Mouse (Mus musculus): ENCODE measurements at regions not wholly inside any gene's neighbourhood (a gene's known extent, or its start where the extent isn't known, plus 50 kb on each side); places are given as distances from the start of the nearest gene placed in this dataset.

DNA sequence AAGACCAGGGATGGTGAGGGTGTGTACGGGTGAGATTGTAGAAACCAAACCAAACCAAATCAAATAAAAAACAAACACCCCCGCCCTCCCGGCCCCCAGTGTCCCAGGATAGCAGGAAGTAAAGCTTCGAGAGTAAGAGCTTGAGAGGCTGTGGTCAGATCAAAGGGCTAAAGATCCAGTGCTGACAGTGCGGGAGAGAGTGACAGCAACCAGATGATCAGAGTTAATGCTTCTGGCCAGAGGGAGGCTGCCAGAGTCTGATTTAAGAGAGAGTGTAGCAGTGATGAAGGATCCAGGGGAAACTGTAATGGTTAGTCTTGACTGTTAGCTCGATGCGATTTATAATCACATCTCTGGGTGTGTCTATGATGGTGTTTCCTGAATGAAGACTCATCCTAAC lies 467.3 kb downstream of the Tcerg1l start:
- H3K36me3 ChIP-seq (replicated peaks; ENCODE audit: control insufficient read depth, insufficient read depth, low read depth, low read length), result no peaks in the 10 kb centered on the region
- no peak overlapping the region for H3K4me3 ChIP-seq (ENCODE audit: low read depth, low read length)
- H3K27me3 ChIP-seq (ENCODE audit: control insufficient read depth, insufficient read depth, low read length), result no peaks in the 10 kb centered on the region
- no peak overlapping the region for H3K9ac ChIP-seq (replicated peaks; ENCODE audit: low read length)
- H3K4me2 ChIP-seq (ENCODE audit: low read depth, low read length), result no peak overlapping the region
- no peak overlapping the region for H3K27ac ChIP-seq (replicated peaks; ENCODE audit: low read depth, low read length)
- ATAC-seq (replicated peaks; ENCODE audit: insufficient number of reproducible peaks, low FRiP score, low TSS enrichment, low read depth) (no peak), DNase-seq (ENCODE audit: low spot score) (peak; percentile 5)
- H3K4me1 ChIP-seq (ENCODE audit: control insufficient read depth, insufficient read depth, low read length), result no peaks in the 10 kb centered on the region
- WGBS, result 45% methylated on average over 7 of the region's 7 CpGs
- no peaks in the 10 kb centered on the region for H3K9me3 ChIP-seq (replicated peaks; ENCODE audit: control insufficient read depth, low read length)

DNA sequence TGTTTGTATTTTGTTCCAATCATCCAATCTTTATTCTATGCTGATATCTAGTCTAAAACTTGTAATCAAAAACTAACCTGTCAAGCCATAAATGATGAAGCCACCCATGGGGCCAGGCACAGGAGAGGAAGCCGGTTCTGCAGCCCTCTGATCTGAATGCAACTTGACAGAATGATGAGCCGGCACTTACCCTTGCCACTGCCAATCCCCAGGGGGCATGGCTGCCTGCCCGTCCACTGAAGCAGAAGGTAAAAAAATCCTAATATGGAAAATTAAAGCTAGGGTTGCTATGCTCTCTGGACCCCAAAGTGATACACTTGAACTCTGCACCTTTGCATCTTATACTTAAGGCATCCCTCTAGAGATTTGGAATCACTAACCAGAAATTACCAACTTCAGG lies 461.6 kb downstream of the Tcerg1l start:
- Histone ChIP-seq H3K4me2 (ENCODE audit: low read depth, low read length) (no peak overlapping the region), H3K9me3 (replicated peaks; ENCODE audit: control insufficient read depth, low read length) (no peaks in the 10 kb centered on the region), H3K9ac (replicated peaks; ENCODE audit: low read length) (no peak overlapping the region), H3K4me1 (ENCODE audit: control insufficient read depth, insufficient read depth, low read length) (no peaks in the 10 kb centered on the region), H3K36me3 (replicated peaks; ENCODE audit: control insufficient read depth, insufficient read depth, low read depth, low read length) (no peaks in the 10 kb centered on the region), H3K4me3 (ENCODE audit: low read depth, low read length) (no peak overlapping the region), H3K27me3 (ENCODE audit: control insufficient read depth, insufficient read depth, low read length) (no peaks in the 10 kb centered on the region), H3K27ac (replicated peaks; ENCODE audit: low read depth, low read length) (no peak overlapping the region)
- ATAC-seq (replicated peaks; ENCODE audit: insufficient number of reproducible peaks, low FRiP score, low TSS enrichment, low read depth) (no peak), DNase-seq (ENCODE audit: low spot score) (no peak)
- WGBS, result 42% methylated on average over 3 of the region's 3 CpGs

DNA sequence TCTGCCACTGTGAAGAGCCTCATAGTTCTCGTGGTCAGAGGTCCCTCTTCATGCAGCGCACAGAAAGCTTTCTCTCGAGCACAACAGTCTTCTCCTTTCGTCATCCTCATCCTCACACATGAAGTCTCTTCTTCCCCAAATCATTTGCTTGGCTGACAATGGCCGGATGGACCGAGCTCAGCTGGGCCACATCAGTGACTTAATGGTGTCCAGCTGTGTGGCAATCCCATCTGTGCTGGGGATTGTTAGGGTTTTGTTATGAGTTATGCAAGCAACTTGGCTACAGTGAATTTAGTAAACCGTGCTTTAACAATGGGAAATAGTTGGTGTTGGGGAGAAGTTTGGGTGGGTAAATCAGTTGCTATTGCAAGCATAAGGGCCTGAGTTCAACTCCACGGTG lies 458.4 kb downstream of the Tcerg1l start:
- no peak overlapping the region for H3K4me3 ChIP-seq (ENCODE audit: low read depth, low read length)
- DNase-seq (ENCODE audit: low spot score) (no peak), ATAC-seq (replicated peaks; ENCODE audit: insufficient number of reproducible peaks, low FRiP score, low TSS enrichment, low read depth) (no peak)
- H3K27me3 ChIP-seq (ENCODE audit: control insufficient read depth, insufficient read depth, low read length), result no peaks in the 10 kb centered on the region
- H3K9ac ChIP-seq (replicated peaks; ENCODE audit: low read length), result no peak overlapping the region
- no peak overlapping the region for H3K27ac ChIP-seq (replicated peaks; ENCODE audit: low read depth, low read length)
- no peaks in the 10 kb centered on the region for H3K36me3 ChIP-seq (replicated peaks; ENCODE audit: control insufficient read depth, insufficient read depth, low read depth, low read length)
- 66% methylated on average over 8 of the region's 8 CpGs for WGBS
- H3K9me3 ChIP-seq (replicated peaks; ENCODE audit: control insufficient read depth, low read length), result no peaks in the 10 kb centered on the region
- H3K4me2 ChIP-seq (ENCODE audit: low read depth, low read length), result no peak overlapping the region
- H3K4me1 ChIP-seq (ENCODE audit: control insufficient read depth, insufficient read depth, low read length), result no peaks in the 10 kb centered on the region

DNA sequence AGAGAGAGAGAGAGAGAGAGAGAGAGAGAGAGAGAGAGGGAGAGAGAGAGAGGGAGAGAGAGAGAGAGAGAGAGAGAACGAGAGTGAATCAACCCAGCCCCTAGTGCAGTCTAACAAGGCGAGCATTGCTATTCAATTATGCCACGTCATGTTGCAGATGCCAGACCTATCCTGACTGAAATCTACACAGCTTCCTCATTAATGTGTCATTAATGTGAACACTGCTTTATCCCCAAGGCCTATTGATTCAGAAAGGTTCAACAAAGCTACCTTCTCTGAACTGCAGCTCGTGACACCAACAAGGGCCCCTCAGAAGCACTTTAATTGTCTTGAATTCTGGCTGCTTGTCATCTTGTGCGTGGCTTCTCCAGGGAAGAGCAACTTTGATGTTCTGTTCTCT lies 457.4 kb downstream of the Tcerg1l start:
- Histone ChIP-seq H3K36me3 (replicated peaks; ENCODE audit: control insufficient read depth, insufficient read depth, low read depth, low read length) (no peaks in the 10 kb centered on the region), H3K4me3 (ENCODE audit: low read depth, low read length) (no peak overlapping the region), H3K9ac (replicated peaks; ENCODE audit: low read length) (no peak overlapping the region), H3K4me1 (ENCODE audit: control insufficient read depth, insufficient read depth, low read length) (no peaks in the 10 kb centered on the region), H3K9me3 (replicated peaks; ENCODE audit: control insufficient read depth, low read length) (no peaks in the 10 kb centered on the region), H3K27ac (replicated peaks; ENCODE audit: low read depth, low read length) (no peak overlapping the region), H3K4me2 (ENCODE audit: low read depth, low read length) (no peak overlapping the region), H3K27me3 (ENCODE audit: control insufficient read depth, insufficient read depth, low read length) (no peaks in the 10 kb centered on the region)
- DNase-seq (ENCODE audit: low spot score) (no peak), ATAC-seq (replicated peaks; ENCODE audit: insufficient number of reproducible peaks, low FRiP score, low TSS enrichment, low read depth) (no peak)
- 40% methylated on average over 5 of the region's 5 CpGs for WGBS

DNA sequence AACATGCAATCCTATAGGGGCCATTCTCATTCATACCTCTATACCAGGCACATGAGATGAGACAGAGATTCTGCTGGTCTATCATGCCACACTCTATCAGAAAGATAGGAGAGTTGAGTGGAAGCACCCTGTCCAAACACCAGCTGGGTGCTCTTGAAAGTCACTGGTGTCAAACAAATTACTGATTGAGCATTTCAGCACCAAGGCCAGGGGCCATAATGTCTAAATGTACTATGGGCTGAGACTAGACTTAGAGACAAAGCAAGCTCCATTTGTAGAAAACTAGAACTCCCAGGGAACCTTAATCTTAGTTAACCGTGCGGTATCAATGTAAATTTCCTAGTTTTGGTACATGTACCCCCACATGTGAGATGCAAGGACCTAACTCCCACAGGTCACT lies 452.5 kb downstream of the Tcerg1l start:
- H3K4me3 ChIP-seq (ENCODE audit: low read depth, low read length), result no peak overlapping the region
- DNase-seq (ENCODE audit: low spot score), result peak; percentile 73
- H3K27ac ChIP-seq (replicated peaks; ENCODE audit: low read depth, low read length), result no peak overlapping the region
- 84% methylated on average over 2 of the region's 2 CpGs for WGBS
- no peaks in the 10 kb centered on the region for H3K27me3 ChIP-seq (ENCODE audit: control insufficient read depth, insufficient read depth, low read length)
- H3K4me2 ChIP-seq (ENCODE audit: low read depth, low read length), result no peak overlapping the region
- H3K9me3 ChIP-seq (replicated peaks; ENCODE audit: control insufficient read depth, low read length), result no peaks in the 10 kb centered on the region
- no peak overlapping the region for H3K9ac ChIP-seq (replicated peaks; ENCODE audit: low read length)
- no peak for ATAC-seq (replicated peaks; ENCODE audit: insufficient number of reproducible peaks, low FRiP score, low TSS enrichment, low read depth)
- no peaks in the 10 kb centered on the region for H3K36me3 ChIP-seq (replicated peaks; ENCODE audit: control insufficient read depth, insufficient read depth, low read depth, low read length)
- no peaks in the 10 kb centered on the region for H3K4me1 ChIP-seq (ENCODE audit: control insufficient read depth, insufficient read depth, low read length)

DNA sequence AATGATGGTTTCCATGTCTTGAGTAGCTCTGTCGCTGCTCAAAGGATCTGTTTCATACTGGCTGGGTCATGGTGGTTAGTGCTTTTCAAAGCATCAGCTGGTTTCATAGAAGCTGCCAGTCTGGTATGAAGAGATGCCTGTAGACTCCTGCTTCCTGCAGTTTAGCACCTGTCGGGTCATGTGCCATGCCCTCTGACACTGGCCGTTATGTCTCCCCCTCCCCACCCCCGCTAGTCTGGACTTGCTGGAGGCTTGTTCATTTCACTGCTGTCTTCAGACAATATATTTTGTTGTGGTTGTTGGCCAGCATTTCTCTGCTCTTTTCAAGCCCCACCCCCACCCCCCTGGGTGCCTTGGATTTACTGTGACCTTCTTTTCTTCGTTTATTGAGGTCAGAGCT lies 450.1 kb downstream of the Tcerg1l start:
- Histone ChIP-seq H3K4me1 (ENCODE audit: control insufficient read depth, insufficient read depth, low read length) (no peaks in the 10 kb centered on the region), H3K4me3 (ENCODE audit: low read depth, low read length) (no peak overlapping the region), H3K27ac (replicated peaks; ENCODE audit: low read depth, low read length) (no peak overlapping the region), H3K27me3 (ENCODE audit: control insufficient read depth, insufficient read depth, low read length) (no peaks in the 10 kb centered on the region), H3K9ac (replicated peaks; ENCODE audit: low read length) (no peak overlapping the region), H3K4me2 (ENCODE audit: low read depth, low read length) (no peak overlapping the region), H3K9me3 (replicated peaks; ENCODE audit: control insufficient read depth, low read length) (no peaks in the 10 kb centered on the region), H3K36me3 (replicated peaks; ENCODE audit: control insufficient read depth, insufficient read depth, low read depth, low read length) (no peaks in the 10 kb centered on the region)
- DNase-seq (ENCODE audit: low spot score), result peak; percentile 7
- 34% methylated on average over 5 of the region's 5 CpGs for WGBS
- no peak for ATAC-seq (replicated peaks; ENCODE audit: insufficient number of reproducible peaks, low FRiP score, low TSS enrichment, low read depth)

DNA sequence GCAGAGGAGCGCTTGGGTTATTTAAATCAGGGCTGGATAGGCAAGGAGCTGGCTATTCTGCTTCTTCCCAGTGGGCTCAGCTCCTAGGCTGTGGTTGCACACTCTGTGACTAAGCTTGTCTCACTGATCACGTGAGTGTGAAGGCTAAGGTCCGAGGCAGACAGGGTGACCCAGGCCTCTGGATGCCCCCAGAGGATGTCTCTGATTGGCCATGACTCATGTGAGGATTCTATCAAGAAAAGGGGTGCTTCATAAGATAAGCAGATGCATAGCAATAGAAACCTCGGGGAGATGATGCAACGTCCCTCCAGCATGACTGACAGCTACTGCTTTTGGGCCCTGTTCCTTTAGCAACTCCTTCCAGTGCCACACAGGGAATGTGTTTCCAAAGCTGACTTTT lies 440.2 kb downstream of the Tcerg1l start:
- ATAC-seq (replicated peaks; ENCODE audit: insufficient number of reproducible peaks, low FRiP score, low TSS enrichment, low read depth), result no peak
- H3K27me3 ChIP-seq (ENCODE audit: control insufficient read depth, insufficient read depth, low read length), result no peaks in the 10 kb centered on the region
- H3K9me3 ChIP-seq (replicated peaks; ENCODE audit: control insufficient read depth, low read length), result no peaks in the 10 kb centered on the region
- no peak overlapping the region for H3K27ac ChIP-seq (replicated peaks; ENCODE audit: low read depth, low read length)
- H3K4me1 ChIP-seq (ENCODE audit: control insufficient read depth, insufficient read depth, low read length), result no peaks in the 10 kb centered on the region
- DNase-seq (ENCODE audit: low spot score), result no peak
- no peak overlapping the region for H3K4me2 ChIP-seq (ENCODE audit: low read depth, low read length)
- H3K4me3 ChIP-seq (ENCODE audit: low read depth, low read length), result no peak overlapping the region
- H3K36me3 ChIP-seq (replicated peaks; ENCODE audit: control insufficient read depth, insufficient read depth, low read depth, low read length), result no peaks in the 10 kb centered on the region
- no peak overlapping the region for H3K9ac ChIP-seq (replicated peaks; ENCODE audit: low read length)
- WGBS, result 67% methylated on average over 5 of the region's 5 CpGs

DNA sequence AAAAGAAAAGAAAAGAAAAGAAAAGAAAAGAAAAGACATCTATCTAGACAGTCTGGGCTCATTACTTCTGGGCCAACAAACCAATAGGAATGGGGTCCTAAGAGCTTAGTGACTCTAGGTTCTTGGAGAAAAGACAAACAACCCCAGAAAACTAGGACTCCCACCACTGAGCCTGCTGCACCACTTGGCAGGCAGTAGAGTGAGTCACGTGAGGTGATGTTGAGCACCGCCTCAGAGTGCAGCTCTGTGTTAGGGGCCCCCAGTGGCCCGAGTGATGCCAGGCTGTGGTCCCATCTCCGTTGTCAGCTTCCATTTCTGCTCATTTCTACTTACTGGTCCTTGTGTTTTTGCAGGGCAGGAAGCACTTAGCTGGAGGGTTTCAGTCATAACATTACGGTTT lies 439.7 kb downstream of the Tcerg1l start:
- Histone ChIP-seq H3K9ac (replicated peaks; ENCODE audit: low read length) (no peak overlapping the region), H3K36me3 (replicated peaks; ENCODE audit: control insufficient read depth, insufficient read depth, low read depth, low read length) (no peaks in the 10 kb centered on the region), H3K27me3 (ENCODE audit: control insufficient read depth, insufficient read depth, low read length) (no peaks in the 10 kb centered on the region), H3K4me1 (ENCODE audit: control insufficient read depth, insufficient read depth, low read length) (no peaks in the 10 kb centered on the region), H3K4me2 (ENCODE audit: low read depth, low read length) (no peak overlapping the region), H3K9me3 (replicated peaks; ENCODE audit: control insufficient read depth, low read length) (no peaks in the 10 kb centered on the region), H3K4me3 (ENCODE audit: low read depth, low read length) (no peak overlapping the region), H3K27ac (replicated peaks; ENCODE audit: low read depth, low read length) (no peak overlapping the region)
- no peak for DNase-seq (ENCODE audit: low spot score)
- 75% methylated on average over 5 of the region's 5 CpGs for WGBS
- ATAC-seq (replicated peaks; ENCODE audit: insufficient number of reproducible peaks, low FRiP score, low TSS enrichment, low read depth), result no peak

Data from embryonic facial prominence, embryonic 11.5 days (tissue).